Mouse (Mus musculus) liver, postnatal 0 days (tissue): ENCODE measurements at regions not wholly inside any gene's neighbourhood (a gene's known extent, or its start where the extent isn't known, plus 50 kb on each side); places are given as distances from the start of the nearest gene placed in this dataset.

Experiments used
- CTCF ChIP-seq: sonication (generic); IDR thresholded peaks from 2 replicates; pipeline ENCODE4 v1.5.1; 2016; ENCODE audit warnings: antibody characterized with exemption, low read depth
- EP300 ChIP-seq: IDR thresholded peaks from 2 replicates; pipeline ENCODE4 v1.6.1; 2016; ENCODE audit warnings: antibody characterized with exemption, low read depth, mild to moderate bottlenecking

GRCm38 (mm10) chr10:45872007-45872890 lies 294.6 kb downstream of the Hace1 start:
- TF ChIP-seq CTCF = no peak
- TF ChIP-seq EP300 = no peak
